Mouse (Mus musculus): ENCODE measurements around the gene Zfp217. TPM values are rescaled to one million over a fixed set of nuclear protein-coding genes. Genes with fewer than 3 reads are reported as not detected.

The Zfp217 gene
- polyA plus RNA-seq, 1 experiment: 17.7 TPM

DNA sequence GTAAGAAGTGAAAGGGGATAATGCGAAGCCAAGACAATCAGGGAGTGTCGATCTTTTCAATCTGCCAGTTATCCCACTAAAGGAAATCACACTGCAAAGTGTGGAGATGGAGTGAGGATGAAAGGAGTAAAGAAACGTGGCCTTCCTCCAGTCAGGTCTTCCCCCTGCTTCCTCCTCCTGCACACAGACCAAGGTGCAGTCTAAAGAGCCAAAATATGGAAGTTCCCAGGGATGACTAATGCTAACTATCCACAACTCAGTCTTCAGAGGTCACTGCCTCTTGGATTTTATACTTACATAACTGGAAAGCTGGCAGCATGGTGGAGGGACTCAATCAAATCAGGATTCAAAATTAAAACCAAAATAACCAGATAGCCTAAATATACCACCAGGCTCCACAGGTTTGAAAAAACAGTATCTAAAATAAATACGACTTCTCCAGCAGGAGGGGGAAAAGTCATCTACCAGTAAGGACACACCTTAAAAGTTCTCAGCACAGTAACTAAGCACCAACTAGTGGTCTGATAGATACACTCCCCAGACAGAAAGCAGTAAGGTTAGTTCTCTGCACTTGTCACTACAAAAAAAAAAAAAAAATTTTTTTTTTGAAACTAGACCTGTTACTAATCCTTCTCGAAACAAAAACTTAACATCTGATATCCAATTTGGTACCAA, 18.5 kb downstream of the Zfp217 start:
- no peak for TF ChIP-seq GATA1 (IDR thresholded peaks at IDR 0.05; ENCODE audit: low read length)

DNA sequence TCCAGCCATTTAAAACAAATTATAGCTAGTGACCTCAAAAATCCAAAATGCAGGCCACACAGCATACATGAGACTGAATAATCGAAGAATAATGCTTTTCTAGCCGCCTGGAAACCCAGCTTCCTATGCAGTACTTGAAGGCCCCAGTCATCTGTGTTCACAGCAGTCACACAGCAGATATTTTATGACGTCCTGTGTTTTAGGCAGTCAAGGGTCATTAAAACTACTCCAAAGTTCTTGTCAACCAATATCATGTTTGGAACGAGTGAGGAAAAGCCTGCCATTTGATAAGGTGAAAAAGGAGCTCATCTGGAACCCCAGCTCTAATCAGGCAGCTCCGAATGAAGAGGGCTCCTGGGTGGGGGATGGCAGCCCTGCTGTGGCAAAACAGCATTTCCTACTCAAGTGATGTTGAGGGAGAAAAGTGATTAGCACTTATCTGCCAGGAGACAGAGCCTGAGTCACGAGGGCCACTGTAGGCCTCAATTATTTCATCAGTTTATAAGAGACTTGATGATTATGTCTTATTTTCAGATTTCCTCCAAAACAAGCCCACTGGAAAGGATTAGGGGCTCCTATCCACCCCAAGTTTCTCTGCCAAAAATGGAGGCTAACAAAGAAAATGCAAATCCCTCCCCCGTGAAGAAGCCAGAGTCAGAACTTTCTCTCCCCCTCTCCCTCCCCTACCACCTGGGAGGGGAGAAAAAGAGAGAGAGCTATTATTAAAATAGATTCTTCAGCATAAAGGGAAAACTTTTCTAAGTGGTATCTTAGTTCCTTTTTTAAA, 19.2 kb downstream of the Zfp217 start:
- peak; percentile 94 for TF ChIP-seq GATA1 (IDR thresholded peaks at IDR 0.05; ENCODE audit: low read length)

DNA sequence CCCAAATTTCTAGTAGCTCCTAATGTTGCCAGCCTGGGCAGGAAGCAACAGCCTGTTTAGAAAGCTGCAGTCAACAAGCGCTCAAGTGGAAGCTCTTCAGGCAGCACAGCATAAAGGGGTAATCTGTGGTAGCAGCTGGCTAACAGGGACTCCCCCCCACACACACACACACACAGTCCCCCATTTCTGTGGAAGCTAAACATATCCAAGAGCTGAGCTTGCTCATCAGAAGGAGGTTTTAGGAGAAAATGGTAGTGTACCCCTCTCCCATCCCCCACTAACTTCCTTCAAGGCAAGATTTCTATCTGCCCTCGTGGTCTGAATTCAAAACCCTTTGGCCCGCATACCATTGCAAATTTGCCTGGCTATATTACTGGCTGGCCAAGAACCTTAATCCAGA, 20.4 kb downstream of the Zfp217 start:
- TF ChIP-seq GATA1 (IDR thresholded peaks at IDR 0.05; ENCODE audit: low read length): no peak

DNA sequence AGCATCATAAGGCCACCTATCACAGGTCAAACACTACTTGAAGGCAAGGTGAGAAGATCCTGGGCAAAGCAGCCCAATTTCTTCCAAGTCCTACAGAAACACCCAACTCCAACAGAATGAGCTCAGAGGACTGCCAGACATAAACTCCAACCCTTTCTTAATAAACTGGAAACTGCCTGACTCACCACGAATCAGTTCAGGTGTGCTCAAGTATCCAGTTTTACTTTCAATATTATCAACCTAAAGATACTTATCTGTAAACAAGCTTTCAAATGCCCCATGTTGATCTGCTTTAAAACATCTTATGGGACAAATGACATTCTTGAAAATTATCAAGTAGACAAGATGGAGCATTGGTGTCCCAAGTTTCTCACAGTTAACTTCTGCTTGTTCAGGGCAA, 21.6 kb downstream of the Zfp217 start:
- no peak for TF ChIP-seq GATA1 (IDR thresholded peaks at IDR 0.05; ENCODE audit: low read length)

DNA sequence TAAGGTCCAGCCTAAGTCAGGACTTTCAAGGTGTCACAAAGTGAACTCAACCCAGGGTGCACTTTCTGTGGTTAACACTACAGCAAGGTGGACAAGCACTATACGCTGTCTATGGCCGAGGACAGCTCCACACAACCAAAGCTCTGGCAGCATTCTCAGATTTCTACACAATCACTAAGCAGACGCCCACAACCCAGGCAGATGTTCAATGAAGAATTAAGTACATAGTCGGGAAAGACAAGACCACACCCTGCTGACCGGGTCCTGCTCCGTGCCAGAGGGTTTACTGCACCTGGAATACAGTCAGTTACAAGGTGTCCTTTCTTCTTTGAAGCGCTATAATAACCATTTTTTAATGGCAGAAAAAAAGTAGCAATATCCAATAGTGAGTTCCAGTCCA, 25.7 kb downstream of the Zfp217 start:
- TF ChIP-seq GATA1 (IDR thresholded peaks at IDR 0.05; ENCODE audit: low read length): no peak

DNA sequence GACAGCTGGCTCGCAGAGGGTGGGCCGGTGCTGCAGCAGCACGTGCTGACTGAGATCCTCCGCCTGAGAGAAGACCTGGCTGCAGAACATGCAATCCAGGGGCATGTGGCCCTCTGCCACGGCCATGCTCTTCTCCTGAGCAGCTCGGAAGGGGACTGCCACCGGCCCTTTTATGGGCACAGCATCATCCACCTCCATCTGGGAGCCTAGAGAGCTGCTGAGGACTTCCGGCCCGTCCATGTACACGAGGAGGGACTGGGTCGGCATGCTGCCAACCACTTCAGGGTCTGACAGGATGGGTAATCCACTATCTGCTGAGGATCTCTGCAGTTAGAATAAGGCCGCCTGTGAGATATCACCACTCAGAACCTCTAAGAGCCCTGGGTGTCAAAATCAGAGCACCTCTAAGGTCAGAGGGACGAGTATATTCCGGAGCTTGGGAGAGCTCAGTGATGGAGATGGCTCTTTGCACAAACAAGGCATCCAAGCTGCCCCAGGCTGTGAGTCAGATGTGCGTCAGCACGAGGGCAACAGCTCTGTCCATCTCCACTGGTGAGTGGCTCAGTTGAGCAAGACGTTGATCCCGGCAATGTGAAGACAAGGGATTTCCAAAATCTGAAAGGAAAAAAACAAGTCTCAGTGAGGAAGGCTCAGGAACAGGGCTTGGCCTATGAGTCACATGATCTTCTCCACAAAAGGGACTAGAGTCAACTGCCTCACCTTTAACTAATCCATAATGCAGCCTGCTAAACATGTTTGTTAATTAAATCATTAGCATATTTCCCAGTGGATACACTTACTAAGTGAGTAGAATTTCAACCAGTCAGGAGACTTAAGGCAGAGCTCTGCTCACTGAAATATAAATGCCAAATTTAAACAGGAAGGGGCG, 27.5 kb downstream of the Zfp217 start:
- no peak for TF ChIP-seq GATA1 (IDR thresholded peaks at IDR 0.05; ENCODE audit: low read length)

DNA sequence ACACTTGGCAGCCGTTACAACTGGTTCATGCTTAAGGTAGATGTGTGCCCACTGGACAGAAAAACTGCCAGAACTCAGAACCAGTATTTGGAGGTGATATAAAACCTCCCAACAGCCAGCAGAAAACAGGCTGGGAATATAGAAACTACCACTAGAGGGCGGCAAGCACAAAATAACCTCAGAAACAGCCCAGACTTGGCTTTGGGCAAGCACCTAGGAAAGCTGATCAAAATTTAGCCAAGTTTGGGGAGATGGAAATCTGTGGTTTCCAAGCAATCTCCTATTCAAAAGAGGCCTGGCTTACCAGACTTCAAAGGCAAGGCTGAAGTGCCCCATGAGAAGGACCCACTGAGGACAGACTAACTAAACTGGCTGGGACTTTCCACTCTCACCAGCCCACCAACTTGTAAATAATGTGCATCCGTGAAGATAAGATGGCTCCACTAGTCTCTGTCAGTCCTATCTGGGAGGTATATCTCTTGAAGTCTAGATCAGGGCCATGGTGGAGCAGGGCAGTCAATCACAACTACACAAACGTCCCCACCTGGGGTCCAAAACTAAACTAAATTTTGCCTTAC, 31.1 kb downstream of the Zfp217 start:
- TF ChIP-seq GATA1 (IDR thresholded peaks at IDR 0.05; ENCODE audit: low read length): peak; percentile 47

DNA sequence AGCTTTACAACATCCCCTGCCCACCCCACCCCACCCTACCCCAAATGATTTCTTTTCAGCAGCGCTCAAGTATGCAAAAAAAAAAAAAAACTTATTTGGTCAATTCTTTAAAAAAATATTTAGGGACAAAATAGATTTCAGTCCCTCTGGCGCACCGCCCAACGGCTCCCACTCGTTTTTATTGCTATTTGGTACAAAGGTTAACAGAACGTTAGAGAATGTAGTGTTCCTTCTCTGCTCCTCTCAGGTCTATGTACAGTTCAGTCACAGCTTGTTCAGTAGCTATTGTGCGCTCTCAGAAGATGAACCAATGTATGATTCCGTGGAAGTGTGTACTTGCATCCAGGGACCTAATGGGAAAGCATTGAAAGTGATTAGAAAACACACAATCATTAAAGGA, 37.6 kb downstream of the Zfp217 start:
- no peak for TF ChIP-seq GATA1 (IDR thresholded peaks at IDR 0.05; ENCODE audit: low read length)

DNA sequence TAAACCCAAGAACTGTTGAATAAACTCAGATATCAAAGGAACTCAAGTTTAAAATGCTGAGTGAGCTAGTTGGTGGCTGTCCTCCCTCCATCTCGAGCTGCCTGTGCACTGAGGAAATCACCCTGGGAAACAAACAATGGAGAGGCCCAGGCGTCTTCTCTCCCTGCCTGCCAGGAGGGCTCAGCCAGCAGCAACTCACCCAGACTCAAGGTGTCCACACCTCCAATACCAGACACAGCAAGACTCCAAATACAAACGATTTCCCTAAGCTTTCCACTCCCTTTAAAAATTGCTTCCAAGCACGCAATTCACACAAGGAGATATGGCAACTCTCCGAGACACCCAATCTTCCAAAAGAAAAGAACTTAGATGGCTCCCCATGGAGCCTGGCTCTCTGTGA, 38.4 kb downstream of the Zfp217 start:
- no peak for TF ChIP-seq GATA1 (IDR thresholded peaks at IDR 0.05; ENCODE audit: low read length)

DNA sequence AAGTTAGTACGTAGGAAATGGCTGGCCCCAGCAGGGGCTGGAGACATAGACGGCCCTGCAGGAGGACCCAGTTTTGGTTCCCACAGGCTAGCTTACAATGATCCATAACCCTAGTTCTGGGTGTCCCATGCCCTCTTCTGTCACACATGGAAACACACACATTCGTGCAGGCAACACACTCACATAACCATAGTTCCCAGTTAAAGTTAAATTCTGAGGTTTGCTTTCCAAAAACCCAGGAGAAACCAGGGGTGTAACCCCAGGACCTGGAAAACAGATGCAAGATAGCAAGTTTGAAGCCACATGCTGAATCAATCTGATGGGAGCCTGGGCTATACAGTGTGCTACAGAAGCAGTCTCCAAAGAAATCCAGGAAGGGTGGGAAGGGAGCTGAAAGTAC, 40.1 kb downstream of the Zfp217 start:
- TF ChIP-seq GATA1 (IDR thresholded peaks at IDR 0.05; ENCODE audit: low read length): no peak

DNA sequence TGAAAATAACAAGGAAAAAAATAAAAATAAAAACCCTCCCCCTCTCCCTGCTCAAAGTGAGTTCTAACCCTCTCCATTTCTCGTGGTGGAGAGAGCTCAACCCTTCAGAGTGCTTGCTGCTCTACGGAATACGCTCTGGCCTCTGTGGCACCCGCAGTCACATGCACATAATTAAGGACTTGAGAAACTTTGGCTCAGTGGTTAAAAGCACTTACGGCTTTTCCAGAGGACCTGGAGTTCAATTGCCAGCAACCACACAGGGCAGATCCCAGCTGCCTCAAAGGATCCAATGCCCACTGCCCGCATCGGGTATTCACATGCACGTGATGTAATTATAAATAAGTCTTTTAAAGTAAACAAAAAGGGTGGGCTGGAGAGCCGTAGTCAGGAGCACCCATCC, 41.9 kb downstream of the Zfp217 start:
- no peak for TF ChIP-seq GATA1 (IDR thresholded peaks at IDR 0.05; ENCODE audit: low read length)

DNA sequence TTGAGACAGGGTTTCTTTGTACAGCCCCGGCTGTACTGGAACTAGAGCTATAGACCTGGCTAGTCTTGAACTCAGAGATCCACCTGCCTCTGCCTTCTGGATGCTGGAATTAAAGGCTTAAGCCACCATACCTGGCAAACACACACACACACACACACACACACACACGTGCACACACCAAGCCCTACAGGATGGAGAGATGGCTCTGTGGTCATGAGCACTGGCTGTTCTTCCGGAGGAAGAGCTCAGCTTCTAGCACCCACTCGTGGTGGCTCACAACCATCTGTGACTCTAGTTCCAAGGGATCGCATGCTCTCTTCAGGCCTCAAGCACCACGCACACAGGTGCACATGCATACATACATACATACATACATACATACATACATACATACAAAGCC, 43.5 kb downstream of the Zfp217 start:
- TF ChIP-seq GATA1 (IDR thresholded peaks at IDR 0.05; ENCODE audit: low read length): no peak

DNA sequence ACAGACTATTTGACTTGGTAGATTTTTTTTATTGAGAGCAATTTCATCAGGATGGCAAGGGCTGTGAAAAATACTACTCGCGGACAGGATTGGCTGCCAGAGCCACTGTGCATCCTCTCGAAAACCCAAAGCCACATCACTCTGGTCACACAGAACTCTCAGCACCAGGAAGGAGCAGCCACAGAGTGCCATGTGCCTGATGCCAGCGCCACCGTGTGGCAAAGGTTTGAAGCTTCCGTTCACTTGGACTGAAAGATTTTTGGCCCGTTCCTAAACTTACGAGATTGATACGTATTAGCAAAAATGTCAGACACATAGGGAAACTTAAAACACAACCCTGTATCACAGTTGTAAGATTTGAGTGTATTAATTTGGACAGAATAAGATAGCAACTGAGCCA, 44.1 kb downstream of the Zfp217 start:
- TF ChIP-seq GATA1 (IDR thresholded peaks at IDR 0.05; ENCODE audit: low read length): no peak

DNA sequence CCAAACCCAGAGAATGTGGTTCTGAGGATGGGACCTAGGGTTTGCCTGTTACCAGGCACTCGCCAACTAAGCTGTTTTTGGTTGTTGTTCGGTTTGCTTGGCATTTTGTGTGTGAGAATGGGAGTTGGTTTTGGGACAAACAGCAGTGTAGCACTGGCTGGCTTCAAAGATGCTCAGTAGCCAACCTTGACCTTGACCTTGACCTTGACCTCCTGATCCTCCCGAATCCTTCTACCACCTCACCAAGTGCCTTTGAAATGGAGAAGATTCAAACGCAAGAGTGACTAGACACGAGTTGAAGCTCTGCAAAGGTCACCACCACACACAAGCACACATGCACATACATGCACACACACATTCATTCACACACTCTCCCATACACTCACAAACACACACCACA, 44.6 kb downstream of the Zfp217 start:
- TF ChIP-seq GATA1 (IDR thresholded peaks at IDR 0.05; ENCODE audit: low read length): no peak

DNA sequence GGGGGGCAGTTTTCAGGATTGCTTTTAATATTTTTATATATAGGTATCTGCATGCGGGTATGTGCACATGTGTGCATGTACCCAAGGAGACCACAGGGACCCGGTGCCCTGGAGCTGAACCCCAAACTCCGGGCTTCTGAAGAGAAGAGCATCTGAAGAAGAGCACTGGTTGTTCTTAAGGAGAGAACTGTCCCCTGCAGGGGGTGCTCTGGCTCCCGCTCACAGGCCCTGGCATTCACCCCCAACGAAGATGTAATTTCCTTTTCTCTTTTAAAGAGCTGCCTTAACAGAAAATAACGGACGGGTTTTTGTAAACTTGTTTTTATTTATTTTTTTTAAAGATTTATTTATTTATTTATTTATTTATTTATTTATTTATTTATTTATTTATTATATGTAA, 46.0 kb downstream of the Zfp217 start:
- TF ChIP-seq GATA1 (IDR thresholded peaks at IDR 0.05; ENCODE audit: low read length): no peak

DNA sequence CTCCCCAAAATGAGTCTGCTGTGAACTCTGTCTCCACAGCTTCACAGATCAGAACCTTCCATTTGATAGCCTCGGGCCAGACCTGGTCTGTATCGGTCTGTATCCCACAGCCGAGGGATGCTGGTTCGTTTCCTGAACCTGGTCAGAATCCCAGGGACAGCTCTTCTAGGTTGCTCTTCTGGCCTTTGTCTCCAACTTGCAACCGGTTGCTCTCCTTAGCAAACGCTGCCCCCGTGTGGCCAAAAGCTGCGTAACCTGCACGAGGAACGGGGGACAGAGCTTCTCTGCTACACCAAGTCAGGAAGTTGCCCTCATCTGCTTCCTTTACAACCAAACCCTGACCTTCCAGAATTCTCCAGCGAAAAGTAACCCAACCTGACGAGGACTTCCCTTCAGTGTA, 46.8 kb downstream of the Zfp217 start:
- no peak for TF ChIP-seq GATA1 (IDR thresholded peaks at IDR 0.05; ENCODE audit: low read length)

All from G1E-ER4 (cell line).